Mouse (Mus musculus): ENCODE data around the gene Ankzf1. TPM values are rescaled to one million over a fixed set of nuclear protein-coding genes. Genes with fewer than 3 reads are reported as not detected.

Ankzf1 gene
- polyA plus RNA-seq, 1 experiment from 2014 or later: 26.5 TPM

DNA sequence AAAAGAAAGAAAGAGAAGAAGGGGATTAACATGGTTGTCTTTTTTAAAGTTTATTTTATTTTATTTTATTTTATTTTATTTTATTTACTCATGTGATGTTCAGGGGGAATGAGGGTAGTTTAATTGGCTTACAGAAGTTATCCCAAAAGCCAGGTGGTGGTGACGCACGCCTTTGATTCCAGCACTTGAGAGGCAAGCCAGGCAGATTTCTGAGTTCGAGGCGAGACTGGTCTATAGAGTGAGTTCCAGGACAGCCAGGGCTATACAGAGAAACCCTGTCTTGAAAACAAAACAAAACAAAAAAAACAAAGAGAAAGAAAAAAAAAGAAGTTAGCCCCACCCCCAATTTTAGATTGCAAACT is 31.7 kb upstream of the Ankzf1 start:
- 72% methylated on average over 4 of the region's 4 CpGs for WGBS
- Histone ChIP-seq H3K36me3 (ENCODE audit: control insufficient read depth, insufficient read depth, low read length) (no peaks in the 10 kb centered on the region), H3K9me3 (replicated peaks; ENCODE audit: control insufficient read depth, low read length) (no peaks in the 10 kb centered on the region), H3K27ac (ENCODE audit: low read length) (no peak overlapping the region), H3K4me2 (ENCODE audit: low read depth, low read length) (no peak overlapping the region), H3K4me3 (replicated peaks; ENCODE audit: low read length) (no peak overlapping the region), H3K27me3 (ENCODE audit: control insufficient read depth, insufficient read depth, low read length) (no peaks in the 10 kb centered on the region), H3K4me1 (ENCODE audit: control insufficient read depth, insufficient read depth, low read length) (no peaks in the 10 kb centered on the region), H3K9ac (ENCODE audit: low read length) (no peak overlapping the region)
- ATAC-seq (ENCODE audit: insufficient read depth, low FRiP score): no peak

DNA sequence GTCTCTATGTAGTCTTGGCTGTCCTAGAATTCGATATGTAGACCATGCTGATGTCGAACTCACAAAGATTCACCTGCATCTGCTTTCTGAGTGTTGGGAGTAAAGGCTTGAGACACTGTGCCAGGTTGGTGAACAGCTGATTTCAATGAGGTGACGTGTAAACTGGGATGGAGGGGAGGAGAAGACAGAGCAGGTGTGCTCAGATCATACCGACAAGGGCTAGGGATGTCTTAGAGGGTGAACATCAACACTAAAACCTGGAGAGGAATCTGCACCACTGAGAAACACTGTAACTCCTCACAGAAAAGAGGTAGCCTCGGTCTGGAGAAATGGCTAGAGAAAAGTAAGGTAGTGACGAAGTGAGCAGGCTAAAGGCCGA is 23.9 kb upstream of the Ankzf1 start:
- H3K27ac ChIP-seq (ENCODE audit: low read length): peak overlapping the region; percentile 92
- H3K4me3 ChIP-seq (replicated peaks; ENCODE audit: low read length): peak overlapping the region; percentile 89
- WGBS: 6% methylated on average over 7 of the region's 7 CpGs
- H3K9ac ChIP-seq (ENCODE audit: low read length): peak overlapping the region; percentile 87
- peaks cover 13% of the 10 kb centered on the region; the same call in 1 of the 2 replicates for H3K4me1 ChIP-seq (ENCODE audit: control insufficient read depth, insufficient read depth, low read length)
- H3K4me2 ChIP-seq (ENCODE audit: low read depth, low read length): peak overlapping the region; percentile 92
- H3K36me3 ChIP-seq (ENCODE audit: control insufficient read depth, insufficient read depth, low read length): 0 out of 2 replicates have a peak, but pooled peaks cover 8% of the 10 kb centered on the region
- no peaks in the 10 kb centered on the region for H3K9me3 ChIP-seq (replicated peaks; ENCODE audit: control insufficient read depth, low read length)
- no peaks in the 10 kb centered on the region for H3K27me3 ChIP-seq (ENCODE audit: control insufficient read depth, insufficient read depth, low read length)
- peak; percentile 6; the same call in 1 of the 2 replicates for ATAC-seq (ENCODE audit: insufficient read depth, low FRiP score)

DNA sequence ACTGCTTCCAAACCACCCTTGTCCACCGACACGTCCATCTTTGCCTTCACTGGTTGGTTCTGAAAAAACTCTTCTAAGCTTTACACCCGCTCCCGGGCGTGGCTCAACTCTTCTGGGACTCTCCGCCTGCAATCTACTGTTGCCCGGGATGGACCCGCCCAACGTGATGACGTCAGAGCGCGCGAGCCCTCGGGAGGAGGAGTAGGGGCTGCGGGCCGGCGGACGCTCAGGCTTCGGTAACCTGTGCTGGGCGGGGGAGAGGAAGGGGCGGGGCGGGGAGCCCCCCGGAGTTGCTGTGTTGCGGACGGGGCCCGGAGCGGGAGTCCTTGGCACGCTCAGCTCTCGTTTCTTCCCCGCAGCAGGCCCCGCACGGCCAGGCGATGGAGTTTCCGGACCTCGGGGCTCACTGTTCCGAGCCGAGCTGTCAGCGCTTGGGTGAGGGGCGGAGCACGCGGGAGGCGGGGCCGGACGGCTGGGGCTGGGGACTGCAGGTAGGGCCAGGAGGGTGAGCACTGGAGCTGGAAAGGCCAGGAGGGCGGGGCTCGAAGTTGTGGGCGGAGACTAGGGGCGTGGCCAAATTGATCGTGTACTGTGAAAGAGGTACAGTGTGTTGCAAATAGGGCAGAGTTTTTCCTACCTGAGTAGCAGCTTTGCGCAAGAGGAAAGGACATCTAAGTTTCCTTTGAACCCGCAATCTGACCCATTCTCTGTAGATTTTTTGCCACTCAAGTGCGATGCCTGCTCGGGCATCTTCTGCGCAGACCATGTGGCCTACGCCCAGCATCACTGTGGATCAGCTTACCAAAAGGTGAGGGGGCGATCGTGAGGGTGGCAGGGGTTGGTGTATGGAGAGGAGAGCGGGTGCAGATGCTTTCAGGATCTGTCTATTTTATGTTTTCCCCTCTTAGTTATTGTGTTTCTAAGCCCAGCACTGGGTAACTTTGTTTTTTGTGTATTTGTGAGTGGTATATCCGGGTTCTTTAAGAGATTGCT is 23.2 kb upstream of the Ankzf1 start, which contains the start of gene Zfand2b:
Gene Zfand2b (plus strand): TSS at position 175 of the 993 bp plus-strand sequence.
- H3K27ac ChIP-seq (ENCODE audit: low read length): peak within 1 kb of the TSS; percentile 92
- no peaks in the 10 kb centered on the region for H3K27me3 ChIP-seq (ENCODE audit: control insufficient read depth, insufficient read depth, low read length)
- peaks cover 13% of the 10 kb centered on the region; the same call in 1 of the 2 replicates for H3K4me1 ChIP-seq (ENCODE audit: control insufficient read depth, insufficient read depth, low read length)
- ATAC-seq (ENCODE audit: insufficient read depth, low FRiP score): peak; percentile 99
- under 1% methylated on average over 57 of the region's 59 CpGs for WGBS
- peak within 1 kb of the TSS; percentile 87 for H3K9ac ChIP-seq (ENCODE audit: low read length)
- H3K4me3 ChIP-seq (replicated peaks; ENCODE audit: low read length): peak within 1 kb of the TSS; percentile 89
- H3K36me3 ChIP-seq (ENCODE audit: control insufficient read depth, insufficient read depth, low read length): peaks cover 8% of the 10 kb centered on the region; the same call in 1 of the 2 replicates
- H3K4me2 ChIP-seq (ENCODE audit: low read depth, low read length): peak within 1 kb of the TSS; percentile 92
- H3K9me3 ChIP-seq (replicated peaks; ENCODE audit: control insufficient read depth, low read length): no peaks in the 10 kb centered on the region

DNA sequence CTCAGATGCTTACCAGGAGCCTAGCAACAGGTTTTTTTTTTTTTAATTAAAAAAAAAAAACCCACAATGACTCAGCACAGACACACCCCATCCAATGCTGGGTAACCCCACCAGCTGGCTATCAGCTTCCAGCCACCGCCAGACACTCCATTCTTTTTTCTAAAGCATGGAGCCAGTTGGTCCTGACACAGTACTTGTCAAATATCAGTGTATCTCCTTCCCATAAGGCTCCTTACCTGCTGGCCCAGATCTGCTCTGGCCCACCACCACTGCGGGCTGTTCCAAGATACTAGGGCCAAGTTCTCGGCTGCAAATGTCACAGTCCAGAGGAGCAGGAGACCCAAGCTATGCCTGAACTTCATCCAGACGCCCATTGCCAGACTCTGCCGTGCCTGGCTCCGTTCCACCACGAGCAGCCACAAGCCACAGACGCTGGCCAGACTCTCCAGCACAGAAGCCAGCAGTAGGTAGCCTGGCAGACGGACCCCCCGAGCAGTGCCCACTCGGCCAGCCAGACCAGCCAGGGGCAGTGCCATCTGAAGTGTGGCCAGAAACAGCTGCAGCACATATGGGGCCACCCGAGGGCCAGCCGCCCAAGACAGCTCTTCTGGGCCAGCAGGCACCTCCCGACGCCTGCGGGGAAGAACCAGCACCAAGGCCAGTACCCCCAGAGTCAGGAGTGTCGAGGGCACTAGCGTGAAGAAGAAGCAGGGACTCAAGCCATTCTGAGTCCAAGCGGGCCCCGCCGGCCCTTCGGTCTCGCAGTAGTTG is 12.4 kb upstream of the Ankzf1 start:
- Histone ChIP-seq H3K36me3 (ENCODE audit: control insufficient read depth, insufficient read depth, low read length) (peaks cover 12% of the 10 kb centered on the region), H3K4me3 (replicated peaks; ENCODE audit: low read length) (peak overlapping the region; percentile 61), H3K27ac (ENCODE audit: low read length) (0 out of 2 replicates have a peak overlapping the region, but pooled peaks have one; percentile 43)

DNA sequence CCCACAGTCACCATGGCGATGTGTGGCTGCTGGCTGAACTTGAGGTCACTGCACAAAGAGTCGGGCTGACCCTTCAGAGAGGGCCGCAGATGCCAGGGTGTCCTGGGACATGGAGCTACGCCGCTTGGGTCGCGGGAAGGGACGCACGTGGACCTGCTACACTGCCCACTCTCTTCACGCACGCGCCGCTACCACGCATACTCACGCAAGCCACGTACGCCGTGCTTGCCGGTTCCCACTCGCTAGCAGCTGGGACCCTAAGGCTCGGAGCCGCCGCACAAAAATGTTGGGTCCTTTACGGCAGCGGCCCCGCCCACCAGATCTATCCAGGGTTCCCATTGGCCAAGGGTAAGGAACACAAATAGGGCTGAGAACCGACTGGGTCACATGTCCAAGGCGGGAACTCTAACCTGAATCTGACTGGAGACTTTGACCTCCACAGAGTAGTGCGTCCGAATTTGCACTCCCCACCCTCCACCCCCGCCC is 11.8 kb upstream of the Ankzf1 start, which contains the start of gene Abcb6:
Gene Abcb6 (minus strand): TSS at position 288 of the 486 bp plus-strand sequence.
- Histone ChIP-seq H3K4me3 (replicated peaks; ENCODE audit: low read length) (peak within 1 kb of the TSS; percentile 61), H3K27ac (ENCODE audit: low read length) (0 out of 2 replicates have a peak within 1 kb of the TSS, but pooled peaks have one; percentile 43), H3K4me1 (ENCODE audit: control insufficient read depth, insufficient read depth, low read length) (peaks cover 13% of the 10 kb centered on the region), H3K36me3 (ENCODE audit: control insufficient read depth, insufficient read depth, low read length) (peaks cover 9% of the 10 kb centered on the region), H3K4me2 (ENCODE audit: low read depth, low read length) (peak within 1 kb of the TSS; percentile 97), H3K9me3 (replicated peaks; ENCODE audit: control insufficient read depth, low read length) (0 out of 2 replicates have a peak, but pooled peaks cover 3% of the 10 kb centered on the region), H3K27me3 (ENCODE audit: control insufficient read depth, insufficient read depth, low read length) (no peaks in the 10 kb centered on the region), H3K9ac (ENCODE audit: low read length) (peak within 1 kb of the TSS; percentile 73)
- ATAC-seq (ENCODE audit: insufficient read depth, low FRiP score): peak; percentile 91
- under 1% methylated on average over 31 of the region's 31 CpGs for WGBS

More for the DNA sequence above, 12.4 kb upstream of the Ankzf1 start:
- H3K4me1 ChIP-seq (ENCODE audit: control insufficient read depth, insufficient read depth, low read length): peaks cover 13% of the 10 kb centered on the region
- H3K9me3 ChIP-seq (replicated peaks; ENCODE audit: control insufficient read depth, low read length): 0 out of 2 replicates have a peak, but pooled peaks cover 3% of the 10 kb centered on the region
- ATAC-seq (ENCODE audit: insufficient read depth, low FRiP score): peak; percentile 8; the same call in 1 of the 2 replicates
- H3K9ac ChIP-seq (ENCODE audit: low read length): peak overlapping the region; percentile 73
- H3K27me3 ChIP-seq (ENCODE audit: control insufficient read depth, insufficient read depth, low read length): no peaks in the 10 kb centered on the region
- peak overlapping the region; percentile 97 for H3K4me2 ChIP-seq (ENCODE audit: low read depth, low read length)
- 7% methylated on average over 23 of the region's 23 CpGs for WGBS

DNA sequence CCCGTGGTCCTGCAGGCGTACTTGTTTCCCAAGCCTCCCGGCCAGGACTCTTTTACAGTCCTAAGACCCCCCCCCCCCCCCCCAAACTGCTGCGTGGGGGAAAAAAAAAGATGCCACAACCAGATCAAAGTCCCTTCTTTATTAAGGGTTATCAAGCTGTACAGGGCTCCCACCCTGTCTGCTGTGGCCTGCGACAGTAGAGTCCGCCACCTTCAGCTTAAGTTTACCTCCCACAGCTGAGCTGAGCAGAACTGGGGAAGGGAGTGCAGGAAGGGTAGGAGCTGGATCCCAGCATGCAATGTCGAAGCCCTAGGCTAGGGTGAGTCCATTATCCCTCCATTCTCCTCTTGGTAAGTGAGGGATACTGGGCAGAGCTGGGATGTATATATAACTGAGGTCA is 11.2 kb upstream of the Ankzf1 start:
- 0 out of 2 replicates have a peak, but pooled peaks cover 3% of the 10 kb centered on the region for H3K9me3 ChIP-seq (replicated peaks; ENCODE audit: control insufficient read depth, low read length)
- H3K27me3 ChIP-seq (ENCODE audit: control insufficient read depth, insufficient read depth, low read length): no peaks in the 10 kb centered on the region
- H3K4me2 ChIP-seq (ENCODE audit: low read depth, low read length): peak overlapping the region; percentile 97
- ATAC-seq (ENCODE audit: insufficient read depth, low FRiP score): no peak
- peaks cover 9% of the 10 kb centered on the region for H3K36me3 ChIP-seq (ENCODE audit: control insufficient read depth, insufficient read depth, low read length)
- peaks cover 13% of the 10 kb centered on the region for H3K4me1 ChIP-seq (ENCODE audit: control insufficient read depth, insufficient read depth, low read length)
- 31% methylated on average over 7 of the region's 7 CpGs for WGBS
- no peak overlapping the region for H3K27ac ChIP-seq (ENCODE audit: low read length)
- peak overlapping the region; percentile 61; the same call in 1 of the 2 replicates for H3K4me3 ChIP-seq (replicated peaks; ENCODE audit: low read length)
- 0 out of 2 replicates have a peak overlapping the region, but pooled peaks have one; percentile 5 for H3K9ac ChIP-seq (ENCODE audit: low read length)

DNA sequence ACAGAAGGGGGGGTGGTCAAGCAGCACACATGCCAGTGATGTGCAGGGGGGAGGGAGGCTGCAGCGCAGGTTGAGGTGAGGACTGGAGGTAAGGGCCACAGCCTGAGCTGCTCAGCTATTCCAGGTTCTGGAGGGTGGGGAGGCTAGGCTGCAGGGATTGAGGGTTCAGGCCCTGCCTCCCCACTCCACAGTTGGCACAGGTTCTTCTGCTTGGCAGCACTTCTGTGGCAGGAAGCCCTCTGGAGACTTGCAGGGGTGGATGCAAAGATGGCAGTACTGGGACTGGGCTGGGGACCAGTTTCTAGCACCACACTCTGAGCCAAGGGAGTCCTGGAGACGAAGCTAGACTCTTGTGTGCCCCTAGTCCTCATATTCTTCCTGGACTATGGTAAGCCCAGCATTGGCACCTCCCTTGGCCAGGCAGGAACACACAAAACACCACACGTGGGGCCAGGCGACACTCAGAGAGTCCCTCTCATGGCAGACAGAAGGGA is 10.5 kb upstream of the Ankzf1 start:
- no peak overlapping the region for H3K9ac ChIP-seq (ENCODE audit: low read length)
- H3K4me2 ChIP-seq (ENCODE audit: low read depth, low read length): no peak overlapping the region
- H3K36me3 ChIP-seq (ENCODE audit: control insufficient read depth, insufficient read depth, low read length): peaks cover 15% of the 10 kb centered on the region
- H3K4me3 ChIP-seq (replicated peaks; ENCODE audit: low read length): no peak overlapping the region
- H3K9me3 ChIP-seq (replicated peaks; ENCODE audit: control insufficient read depth, low read length): 0 out of 2 replicates have a peak, but pooled peaks cover 3% of the 10 kb centered on the region
- peaks cover 13% of the 10 kb centered on the region for H3K4me1 ChIP-seq (ENCODE audit: control insufficient read depth, insufficient read depth, low read length)
- H3K27me3 ChIP-seq (ENCODE audit: control insufficient read depth, insufficient read depth, low read length): no peaks in the 10 kb centered on the region
- no peak for ATAC-seq (ENCODE audit: insufficient read depth, low FRiP score)
- WGBS: 85% methylated on average over 4 of the region's 4 CpGs
- no peak overlapping the region for H3K27ac ChIP-seq (ENCODE audit: low read length)

DNA sequence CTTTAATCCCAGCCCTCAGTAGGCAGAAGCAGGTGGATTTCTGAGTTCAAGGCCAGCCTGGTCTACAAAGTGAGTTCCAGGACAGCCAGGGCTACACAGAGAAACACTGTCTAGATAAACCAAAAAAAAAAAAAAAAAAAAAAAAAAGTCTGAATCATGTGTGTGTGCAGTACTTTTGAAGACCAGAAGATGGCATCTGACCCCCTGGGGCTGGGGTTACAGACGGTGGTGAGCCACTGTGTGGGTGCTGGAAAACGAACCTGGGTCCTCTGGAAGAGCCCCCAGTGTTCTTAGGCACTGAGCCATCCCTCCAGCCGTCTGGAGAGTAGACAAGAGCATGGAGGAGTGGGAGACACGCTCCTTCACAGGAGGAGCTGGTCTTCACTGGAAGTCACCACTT is 9.8 kb upstream of the Ankzf1 start:
- Histone ChIP-seq H3K4me1 (ENCODE audit: control insufficient read depth, insufficient read depth, low read length) (peaks cover 13% of the 10 kb centered on the region), H3K9me3 (replicated peaks; ENCODE audit: control insufficient read depth, low read length) (0 out of 2 replicates have a peak, but pooled peaks cover 3% of the 10 kb centered on the region), H3K4me2 (ENCODE audit: low read depth, low read length) (no peak overlapping the region), H3K27me3 (ENCODE audit: control insufficient read depth, insufficient read depth, low read length) (no peaks in the 10 kb centered on the region), H3K4me3 (replicated peaks; ENCODE audit: low read length) (no peak overlapping the region), H3K36me3 (ENCODE audit: control insufficient read depth, insufficient read depth, low read length) (peaks cover 16% of the 10 kb centered on the region), H3K9ac (ENCODE audit: low read length) (no peak overlapping the region), H3K27ac (ENCODE audit: low read length) (no peak overlapping the region)
- no peak for ATAC-seq (ENCODE audit: insufficient read depth, low FRiP score)
- WGBS: 71% methylated on average over 4 of the region's 4 CpGs
